Mouse (Mus musculus) left cerebral cortex, postnatal 10 days (tissue): Measurements from ENCODE around the gene Atf7ip. TPM values are rescaled to one million over a fixed set of nuclear protein-coding genes. Genes with fewer than 3 reads are reported as not detected.
A peak's percentile ranks its signal among the peaks of the same experiment; 100 is the strongest.

Experiments
- DNase-seq, 2 experiments: peaks; one replicate each; pipeline ENCODE4 v3.0.0; 2021 to 2022; ENCODE audit warnings: low spot score in 2 of 2, mixed read lengths in 1 of 2; ENCODE audit errors: extremely low spot score in 1 of 2
- intact Hi-C: fragments of 180-260 bp; cut with DNase I; formaldehyde crosslinking; loops from one replicate; pipeline ENCODE4 v1.15.1; 2025
- total RNA-seq, 2 experiments: library from RNA; stranded (reverse); gene quantifications; 2 replicates each; pipeline ENCODE4 v1.2.3; 2021

The Atf7ip gene
- total RNA-seq, 2 experiments from 2014 or later, result 119 to 135 TPM

DNA sequence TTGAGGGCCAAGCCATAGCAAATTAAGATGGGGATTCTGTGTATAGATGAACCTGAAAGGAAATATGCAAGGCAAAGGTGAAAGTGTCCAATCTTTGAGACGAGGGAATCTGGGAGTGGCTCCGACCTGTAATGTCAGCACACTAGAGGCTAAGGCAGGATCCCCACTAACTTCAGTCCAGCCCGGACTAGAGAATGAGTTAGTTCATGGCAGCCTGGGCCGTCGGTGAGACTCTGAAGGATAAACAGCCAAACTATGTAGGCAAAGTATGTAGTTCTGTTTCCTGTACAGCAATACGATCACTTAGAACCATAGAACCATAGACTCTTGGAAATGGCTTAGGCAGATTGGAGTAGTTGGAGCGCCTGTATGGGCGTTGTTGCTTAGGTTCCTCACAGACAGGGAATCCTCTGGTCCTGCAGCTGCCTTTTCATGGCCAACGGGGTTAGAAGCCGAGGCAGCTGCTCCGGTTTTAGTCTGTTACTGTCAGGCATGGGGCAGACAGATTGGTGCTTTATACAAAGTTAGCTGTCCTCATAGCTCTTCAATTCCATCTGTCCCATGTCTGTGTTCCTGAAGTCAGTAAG is 39.4 kb downstream of the Atf7ip start:
- DNase-seq, result no peak
- intact Hi-C loops, result no loop called here

DNA sequence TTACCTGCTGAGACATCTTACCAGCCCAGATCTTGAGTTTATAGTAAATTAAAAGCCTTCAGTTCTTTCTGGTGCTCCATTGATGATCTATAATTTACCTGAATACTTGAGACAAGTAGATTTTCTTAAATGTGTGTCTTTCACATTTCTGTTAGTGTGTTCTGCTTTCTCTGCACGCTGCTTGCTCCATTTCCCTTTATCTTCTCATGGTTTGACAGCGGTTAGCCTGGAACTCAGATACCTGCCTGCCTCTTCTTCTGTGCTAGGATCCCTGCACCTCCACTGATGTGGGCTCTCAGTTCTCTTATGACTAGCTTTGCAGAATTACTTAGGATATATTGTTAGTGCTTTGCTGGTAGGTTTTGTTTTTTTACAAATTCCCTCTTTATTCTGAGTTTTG is 40.3 kb downstream of the Atf7ip start:
- no peak for DNase-seq
- intact Hi-C loops, result no loop called here

DNA sequence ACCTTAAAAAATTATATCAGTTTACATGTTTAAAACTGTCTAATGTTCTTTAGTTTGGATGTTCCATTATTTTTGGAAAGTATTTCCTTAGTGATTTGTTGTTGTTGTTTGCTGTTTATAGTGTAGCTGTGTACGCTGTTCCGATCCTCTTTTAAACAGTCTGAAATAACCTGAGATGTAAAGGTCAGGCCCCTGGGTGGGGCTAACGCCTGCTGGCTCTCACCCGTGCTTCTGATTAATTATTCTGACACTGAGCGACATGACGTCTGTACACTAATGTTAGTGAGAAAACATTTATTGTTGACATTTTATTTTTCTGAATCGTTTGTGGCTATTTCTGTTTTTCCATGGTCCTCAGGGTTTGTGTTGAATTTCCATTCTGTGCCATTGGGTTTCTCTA is 41.0 kb downstream of the Atf7ip start:
- intact Hi-C loops, result no loop called here
- DNase-seq, result no peak

DNA sequence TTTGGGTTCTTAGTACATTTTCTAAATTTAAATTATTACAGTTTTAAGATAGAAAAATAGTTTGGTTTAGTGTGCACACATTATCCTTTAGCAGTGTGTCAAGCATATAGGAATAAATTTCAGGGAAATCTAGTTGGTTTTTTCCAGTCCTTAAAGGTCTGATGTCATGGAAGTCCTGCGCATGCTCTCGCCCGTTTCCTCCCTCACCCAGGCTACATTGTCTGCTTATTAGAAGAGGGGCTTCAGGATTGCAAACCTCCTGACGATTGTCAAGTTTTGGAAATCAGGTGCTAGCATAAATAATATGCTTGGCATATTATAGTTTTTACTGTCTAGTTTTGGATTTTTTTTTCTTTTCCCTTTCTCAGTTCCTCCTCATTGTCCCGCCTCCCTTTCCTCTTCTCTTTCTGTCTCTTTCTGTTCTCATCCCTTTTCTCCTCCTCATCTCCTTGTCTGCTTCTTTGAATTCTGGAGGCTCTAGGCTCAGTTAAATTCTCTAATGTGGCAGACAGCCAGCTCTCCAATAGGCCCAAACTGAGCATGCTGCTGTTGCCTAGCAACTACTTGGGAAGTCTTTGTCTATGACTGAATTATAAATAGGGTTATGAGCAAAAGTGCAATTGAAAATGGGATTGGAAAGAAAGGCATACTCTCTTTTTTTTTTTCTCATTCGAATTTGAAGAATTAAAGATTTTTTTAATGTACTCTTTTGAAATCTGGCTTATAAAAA is 42.2 kb downstream of the Atf7ip start:
- intact Hi-C loops, result no loop called here
- DNase-seq, result peak; percentile 66 to 94

DNA sequence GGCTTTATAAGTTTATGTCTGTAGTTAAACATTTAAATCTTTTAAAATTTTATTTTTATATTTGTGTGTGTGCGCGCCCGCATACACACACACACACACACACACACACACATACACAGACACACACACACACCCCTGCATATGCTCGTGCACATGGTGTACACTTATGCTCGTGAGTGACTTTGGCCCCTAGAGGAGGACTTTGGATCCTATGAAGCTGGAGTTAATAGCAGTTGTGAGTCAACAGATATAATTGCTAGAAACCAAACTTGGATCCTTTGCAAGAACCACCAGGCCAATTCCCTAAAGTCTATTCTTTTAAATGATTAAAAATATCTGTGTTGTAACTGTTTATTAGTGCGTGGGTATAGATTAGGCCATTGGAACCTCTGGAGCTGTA is 42.8 kb downstream of the Atf7ip start:
- intact Hi-C loops, result no loop called here
- DNase-seq, result no peak

DNA sequence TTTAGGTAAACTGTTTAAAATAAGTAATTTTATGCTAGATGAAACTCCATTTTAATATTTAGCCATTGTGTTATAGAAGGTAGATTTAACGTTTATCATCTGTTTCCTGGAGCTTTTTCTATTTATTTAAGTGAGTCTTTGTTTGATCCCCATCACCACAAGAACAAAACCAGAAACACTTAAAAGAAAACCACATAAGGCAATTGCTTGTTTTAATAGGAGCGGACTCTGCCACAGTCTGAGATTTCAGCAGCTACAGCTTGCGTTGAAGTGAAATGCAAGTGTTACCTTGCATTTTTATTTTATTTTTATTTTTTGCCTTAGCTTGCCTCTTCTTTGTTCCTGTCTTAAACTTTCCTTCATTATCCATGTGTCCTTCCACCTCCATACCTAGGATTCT is 43.6 kb downstream of the Atf7ip start:
- DNase-seq, result no peak
- intact Hi-C loops, result loop anchor here (5.0 kb wide), 1 partner anchor 32 kb away; no protein-coding TSS in a partner anchor

DNA sequence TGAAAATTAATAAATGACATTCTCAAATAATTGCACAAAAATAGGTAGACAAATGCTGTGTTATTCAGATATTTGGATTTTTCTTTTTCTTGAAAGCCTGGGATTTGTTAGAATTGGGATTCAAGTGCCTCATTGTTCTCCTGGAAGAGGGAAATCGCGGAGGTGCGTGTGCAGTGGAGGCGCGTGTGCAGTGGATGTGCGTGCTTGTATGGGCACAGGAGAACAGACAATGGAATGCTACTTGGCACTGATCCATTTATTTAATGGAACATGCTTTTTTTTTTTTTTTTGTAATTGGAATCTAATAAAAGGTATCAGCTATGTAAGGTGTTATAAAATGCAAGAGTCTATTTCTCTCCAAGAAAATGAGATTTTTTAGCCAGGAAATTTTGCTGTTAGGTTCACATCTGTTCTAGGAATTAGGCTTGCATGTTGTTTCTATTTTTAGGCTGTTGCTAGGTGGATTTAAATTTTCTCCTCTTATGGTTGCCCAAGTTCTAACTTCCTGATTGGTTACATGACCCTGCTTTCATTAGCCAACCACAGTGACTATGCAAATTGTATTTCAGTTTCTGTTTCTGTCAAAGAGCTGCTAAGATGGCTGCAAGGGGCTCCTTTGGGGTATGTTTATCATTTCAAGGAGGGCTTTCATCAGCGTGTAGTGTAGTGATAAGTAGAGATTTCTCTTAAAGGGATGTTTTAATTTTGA is 44.8 kb downstream of the Atf7ip start:
- no peak for DNase-seq
- intact Hi-C loops, result loop anchor here (5.0 kb wide), 1 partner anchor 33 kb away; no protein-coding TSS in a partner anchor

DNA sequence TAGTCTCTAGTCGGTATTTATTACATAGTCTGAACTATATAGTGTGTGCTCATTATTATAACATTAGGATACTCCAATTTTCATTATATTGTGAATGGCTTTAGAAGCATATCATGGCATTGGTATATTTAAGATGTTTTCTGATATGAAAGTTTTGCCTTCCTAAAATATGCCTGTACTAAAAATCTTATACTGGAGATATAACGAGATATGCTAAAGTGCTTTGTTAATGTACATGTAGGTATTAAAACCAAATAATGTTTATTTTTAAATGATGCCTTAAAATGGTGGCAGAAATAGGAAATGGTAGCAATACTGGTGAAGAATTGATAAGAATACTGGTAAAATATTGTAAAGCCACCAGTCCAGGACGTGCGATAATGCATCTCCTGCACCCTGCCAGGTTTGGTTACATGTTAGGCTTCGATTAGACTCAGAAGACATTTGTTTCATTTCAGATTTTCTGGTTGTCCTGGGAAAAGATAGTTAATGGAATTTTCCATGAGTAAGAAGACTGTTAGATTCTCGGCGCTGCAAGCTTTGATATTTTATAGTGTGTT is 45.7 kb downstream of the Atf7ip start:
- no peak for DNase-seq
- intact Hi-C loops, result loop anchor here (2.0 to 5.0 kb wide), 2 partner anchors 34 to 85 kb away; no protein-coding TSS in a partner anchor

DNA sequence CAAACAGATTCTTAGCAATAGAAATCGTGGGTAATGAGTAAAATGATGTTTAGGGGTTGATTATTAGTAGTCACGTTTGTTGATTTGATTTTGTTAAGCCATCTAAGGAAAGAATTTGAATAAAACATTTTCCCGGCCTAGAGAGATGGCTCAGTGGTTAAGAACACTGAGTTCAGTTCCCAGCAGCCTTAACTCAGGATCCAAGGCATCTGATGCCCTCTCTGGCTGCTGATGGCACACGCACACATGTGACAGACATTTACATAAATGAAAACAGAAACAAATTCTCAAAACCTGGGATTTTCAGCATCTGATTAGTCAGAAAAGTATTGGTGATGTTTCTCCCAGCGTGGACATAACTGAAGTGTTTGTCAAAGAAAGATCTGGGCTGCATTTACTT is 47.2 kb downstream of the Atf7ip start:
- intact Hi-C loops, result loop anchor here (2.0 to 5.0 kb wide), 2 partner anchors 36 to 86 kb away; no protein-coding TSS in a partner anchor
- no peak for DNase-seq

DNA sequence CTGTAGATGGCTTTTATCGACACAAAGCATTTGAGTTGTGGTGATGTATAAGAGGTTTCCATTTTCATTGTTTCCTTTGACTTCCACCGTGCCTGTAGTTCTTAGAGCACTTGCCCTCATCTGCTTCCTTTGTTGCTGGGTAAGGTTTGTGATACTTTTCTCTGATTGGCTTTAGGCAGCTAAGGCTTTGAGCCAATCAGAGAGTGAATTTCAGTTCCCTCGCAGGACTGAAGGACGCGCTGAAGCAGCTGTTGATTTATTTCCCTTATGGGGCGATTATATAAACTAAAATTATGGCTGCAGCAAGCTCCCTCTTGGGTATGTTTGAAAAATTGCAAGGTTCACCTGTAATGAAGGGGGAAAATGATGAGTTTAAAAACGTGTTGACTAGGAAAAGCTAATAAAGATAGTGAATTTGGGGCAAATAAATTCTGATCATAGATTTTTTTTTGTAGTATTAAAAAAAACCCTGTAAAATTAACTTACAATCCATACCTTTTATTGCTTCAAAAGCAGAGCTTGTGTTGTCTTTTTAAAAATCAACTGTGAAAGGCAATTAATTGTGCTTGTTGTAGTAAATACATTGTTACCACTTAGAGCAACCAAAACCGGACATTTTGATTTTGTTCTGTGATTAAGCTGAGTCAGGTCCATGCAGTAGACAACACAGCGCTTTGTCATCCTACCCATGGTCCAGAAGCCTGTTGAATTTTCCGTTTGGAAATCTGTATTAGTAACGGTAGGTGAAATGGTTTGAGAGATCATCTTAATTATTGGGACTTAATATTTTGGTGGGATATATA is 48.0 kb downstream of the Atf7ip start:
- intact Hi-C loops, result loop anchor here (2.0 to 5.0 kb wide), 2 partner anchors 37 to 87 kb away; no protein-coding TSS in a partner anchor
- peak in 1 of 2 experiments; percentile 71 for DNase-seq

DNA sequence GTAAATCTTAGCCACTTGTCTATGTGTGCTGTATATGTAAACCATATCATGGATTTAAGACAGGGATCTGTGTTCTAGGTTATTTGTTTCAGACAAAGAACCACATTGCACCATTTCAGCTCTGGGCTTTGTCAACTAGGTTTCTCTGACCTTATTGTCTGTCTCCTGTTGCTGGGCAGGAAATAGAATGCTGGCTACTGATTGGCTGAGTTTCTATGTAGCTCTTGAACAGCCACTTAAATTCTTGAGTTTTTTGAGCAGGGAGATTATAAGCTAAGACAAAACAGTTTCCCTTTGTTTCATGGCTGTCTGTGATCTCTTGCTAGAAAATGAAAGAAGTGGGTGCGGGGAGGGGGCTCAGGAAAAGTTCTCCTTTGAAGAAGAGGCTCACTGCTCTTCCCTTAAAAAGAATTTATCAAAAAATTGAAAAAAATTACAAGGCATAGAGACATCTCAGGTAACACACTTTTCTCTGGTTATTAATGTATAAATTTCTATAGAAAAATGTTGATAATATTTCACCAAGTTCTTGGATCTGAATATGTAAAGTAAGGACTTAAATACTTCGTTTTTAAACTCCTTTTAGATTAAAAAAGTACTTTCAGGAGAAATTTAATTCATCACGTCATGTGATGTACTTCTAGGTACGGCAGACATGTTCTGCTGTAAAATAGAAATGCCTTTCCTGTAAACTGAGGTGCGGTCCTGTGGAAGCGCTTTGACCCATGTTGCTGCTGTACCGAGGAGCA is 49.0 kb downstream of the Atf7ip start:
- peak; percentile 33 to 65 for DNase-seq
- intact Hi-C loops, result loop anchor here (5.0 kb wide), 2 partner anchors 38 to 133 kb away; no protein-coding TSS in a partner anchor

DNA sequence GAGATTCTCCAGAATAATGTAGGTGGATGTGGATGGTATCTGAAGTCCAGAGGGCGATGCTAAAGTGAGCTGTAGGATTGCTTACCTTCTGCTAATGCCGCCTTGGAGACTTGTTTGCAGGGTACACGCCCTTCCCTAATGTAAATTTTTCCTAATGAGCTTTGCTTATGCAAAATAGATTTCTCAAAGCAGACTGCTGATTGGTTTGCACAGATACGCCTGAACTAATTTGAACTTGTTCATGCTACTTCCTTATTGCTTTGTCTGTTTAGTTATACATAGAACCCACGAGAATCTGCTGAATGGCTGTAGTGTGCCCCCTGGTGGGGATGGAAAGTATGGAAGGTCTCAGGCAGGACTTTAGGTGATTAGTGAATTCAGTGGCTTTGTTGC is 49.6 kb downstream of the Atf7ip start:
- DNase-seq, result peak in 1 of 2 experiments; percentile 60

DNA sequence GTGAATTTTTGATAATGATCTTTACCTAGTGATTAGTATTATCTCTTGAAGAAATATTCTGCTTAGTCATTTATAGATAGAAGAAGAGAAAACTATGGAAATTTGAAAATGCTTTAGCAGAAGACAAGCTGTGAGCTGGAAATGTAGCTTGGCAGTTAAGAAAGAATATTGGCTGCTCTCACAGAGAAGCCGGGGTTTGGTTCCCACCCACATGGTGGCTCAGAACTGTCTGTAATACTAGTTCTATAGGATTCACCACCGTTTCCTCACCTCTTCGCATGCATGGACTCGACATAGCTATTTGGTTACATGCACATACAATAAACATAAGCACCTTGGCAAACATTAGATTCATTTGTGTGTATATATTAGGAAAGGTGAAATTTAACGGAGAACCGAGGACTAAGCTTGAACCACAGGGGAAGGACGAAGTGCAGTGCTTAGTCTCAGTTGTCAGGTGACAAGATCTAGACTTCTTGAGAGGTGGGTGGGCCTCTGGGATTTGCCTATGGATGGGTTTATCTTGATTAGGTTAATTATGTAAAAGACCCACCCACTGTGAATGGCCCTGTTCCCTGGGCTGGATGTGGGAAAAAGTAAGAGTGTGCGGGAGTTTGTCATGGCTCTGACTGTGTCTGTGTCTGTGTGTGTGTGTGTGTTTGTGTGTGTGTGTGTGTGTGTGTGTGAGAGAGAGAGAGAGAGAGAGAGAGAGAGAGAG is 52.5 kb downstream of the Atf7ip start:
- intact Hi-C loops, result loop anchor here (5.0 kb wide), 1 partner anchor 136 kb away; no protein-coding TSS in a partner anchor
- DNase-seq, result no peak

More for the DNA sequence above, 49.6 kb downstream of the Atf7ip start:
- intact Hi-C loops, result loop anchor here (5.0 kb wide), 1 partner anchor 133 kb away; no protein-coding TSS in a partner anchor

DNA sequence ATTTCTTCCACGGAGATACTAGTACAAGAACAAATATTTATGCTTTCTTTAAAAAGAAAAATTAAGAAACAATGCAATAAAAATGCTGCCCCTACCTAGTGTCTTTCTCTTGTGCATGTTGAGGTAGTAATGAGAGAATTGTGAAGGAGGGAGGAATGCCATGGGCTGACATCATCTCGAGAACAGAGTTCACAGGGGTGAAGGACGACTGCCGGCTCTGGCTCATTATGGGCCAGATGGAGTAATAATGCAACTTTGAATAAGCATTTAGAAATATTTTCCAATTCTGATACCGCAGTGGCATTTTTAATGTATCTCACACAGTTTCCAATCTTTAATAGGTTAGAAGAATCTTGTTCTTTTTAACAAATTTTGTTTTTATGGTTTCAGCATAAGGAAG is 60.0 kb downstream of the Atf7ip start:
- DNase-seq, result no peak
- intact Hi-C loops, result no loop called here

DNA sequence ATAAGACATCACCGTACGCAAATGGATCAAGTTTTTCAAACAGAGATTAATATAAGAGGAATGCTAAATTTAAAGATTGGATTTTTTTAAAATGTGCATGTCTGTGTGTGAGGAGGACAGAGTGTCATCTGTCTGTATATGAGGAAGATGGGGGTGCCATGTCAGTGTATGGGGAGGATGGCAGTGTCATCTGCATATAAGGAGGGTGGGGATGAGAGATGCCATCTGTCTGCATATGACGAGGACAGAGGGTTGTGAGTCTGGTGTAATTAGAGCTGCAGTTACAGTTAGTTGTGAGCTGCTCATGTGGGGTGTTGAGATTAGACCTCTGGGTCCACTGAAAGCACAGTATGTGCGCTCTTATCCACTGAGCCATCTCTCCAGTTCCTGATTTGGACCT is 84.8 kb downstream of the Atf7ip start:
- intact Hi-C loops, result no loop called here
- no peak for DNase-seq

DNA sequence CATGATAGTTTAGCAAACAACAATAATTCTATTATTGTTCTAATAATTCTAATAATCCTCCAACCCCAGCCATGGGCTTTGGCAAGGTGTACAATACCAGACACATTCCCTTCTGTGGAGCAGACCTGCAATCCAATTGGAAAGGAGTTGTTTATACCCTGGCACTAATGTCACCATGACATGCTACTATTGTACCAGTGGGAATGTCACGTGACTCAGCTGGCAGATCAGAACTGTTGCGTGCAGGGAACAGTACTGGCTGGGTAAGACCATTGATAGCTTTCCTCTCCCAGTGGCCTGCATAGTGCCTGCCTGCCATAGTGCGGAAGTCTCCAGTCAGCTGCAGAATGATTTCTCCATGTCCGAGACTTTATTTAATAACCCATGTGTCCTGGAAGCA is 88.6 kb downstream of the Atf7ip start:
- DNase-seq, result no peak
- intact Hi-C loops, result no loop called here

DNA sequence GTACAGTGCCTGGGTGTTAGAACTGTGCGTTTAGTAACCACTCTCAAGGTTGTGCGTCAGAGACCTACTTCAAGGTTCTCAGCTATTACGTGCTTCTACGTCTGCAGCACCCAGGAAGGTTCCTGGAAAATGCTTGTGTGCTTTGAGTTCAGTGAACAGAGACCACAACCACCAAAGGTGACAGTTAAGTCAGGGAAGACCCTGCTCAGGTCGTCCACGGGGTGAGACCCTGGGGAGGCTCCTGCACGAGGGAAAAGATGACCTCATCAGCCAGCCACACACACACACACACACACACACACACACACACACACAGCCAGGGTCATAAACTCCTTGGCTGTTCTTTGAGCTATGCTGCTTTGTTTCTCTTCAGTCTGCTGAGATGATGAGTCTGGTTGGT is 96.6 kb downstream of the Atf7ip start:
- intact Hi-C loops, result no loop called here
- no peak for DNase-seq
